Mouse (Mus musculus) C2C12 (cell line): ENCODE measurements around the gene Hoxc4.

Experiments used
- CEBPB ChIP-seq: IDR thresholded peaks from one replicate; pipeline ENCODE4 v1.6.1; 2011; ENCODE audit warnings: low read depth, mild to moderate bottlenecking, control low read depth, moderate library complexity
- CTCF ChIP-seq: IDR thresholded peaks from one replicate; pipeline ENCODE4 v1.5.1; 2011; ENCODE audit not compliant: control insufficient read depth, insufficient read depth, insufficient read length
- FOSL1 ChIP-seq: IDR thresholded peaks from one replicate; pipeline ENCODE4 v1.8.0; 2011; ENCODE audit warnings: mild to moderate bottlenecking, low read length; ENCODE audit not compliant: poor library complexity, insufficient read depth, severe bottlenecking
- MAX ChIP-seq: IDR thresholded peaks from one replicate; pipeline ENCODE4 v1.6.1; 2011; ENCODE audit warnings: mild to moderate bottlenecking, control low read depth
- USF1 ChIP-seq: IDR thresholded peaks from one replicate; pipeline ENCODE4 v1.6.1; 2011; ENCODE audit warnings: low read depth, mild to moderate bottlenecking, control low read depth, moderate library complexity

- TF ChIP-seq USF1, result no peak
- no peak for TF ChIP-seq CTCF
- no peak for TF ChIP-seq MAX
- TF ChIP-seq FOSL1, result no peak
- TF ChIP-seq CEBPB, result no peak
Measured at GRCm38 (mm10) chr15:102984521-102984920, 34.2 kb upstream of the Hoxc4 start.
